Mouse (Mus musculus) ES-CJ7 (cell line): Measurements from ENCODE around the gene Pdss2.
"Not testable (repeated sequence)": the region's sequence is repeated elsewhere in the genome, so short reads cannot be mapped to it uniquely, and the experiment has no call there.

Experiments
- DNase-seq: peaks from one replicate; pipeline ENCODE4 v3.0.0; 2011; ENCODE audit warnings: low read depth, low spot score

Pdss2 gene

GRCm38 (mm10) chr10:43242215-43242614 is 20.9 kb downstream of the Pdss2 start:
- DNase-seq = no peak

DNA sequence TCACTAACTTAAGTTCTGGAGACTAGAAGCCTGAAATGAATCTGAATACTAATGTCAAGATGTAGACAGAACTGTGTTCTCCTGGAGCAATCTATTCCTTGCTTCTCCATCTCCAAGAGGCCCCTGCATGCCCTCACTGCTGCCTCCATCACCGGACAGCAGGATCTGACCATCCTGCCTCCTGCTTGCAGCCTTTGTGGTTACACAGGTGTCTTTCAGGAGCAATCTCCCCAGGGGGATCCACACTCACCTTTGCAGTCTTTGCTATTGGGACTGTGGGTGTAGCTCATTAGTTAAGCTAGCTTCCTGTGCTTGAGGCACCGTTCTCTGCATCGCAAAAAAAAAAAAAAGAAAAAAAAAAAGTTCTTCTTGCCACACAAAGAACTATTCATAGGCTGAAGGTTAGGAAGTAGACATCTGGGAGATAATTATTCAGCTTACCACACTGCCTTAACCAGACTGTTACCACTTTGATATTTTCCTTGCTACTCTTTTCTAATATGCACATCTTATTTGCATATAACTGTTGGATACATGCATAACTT is 23.0 kb downstream of the Pdss2 start:
- no peak for DNase-seq

DNA sequence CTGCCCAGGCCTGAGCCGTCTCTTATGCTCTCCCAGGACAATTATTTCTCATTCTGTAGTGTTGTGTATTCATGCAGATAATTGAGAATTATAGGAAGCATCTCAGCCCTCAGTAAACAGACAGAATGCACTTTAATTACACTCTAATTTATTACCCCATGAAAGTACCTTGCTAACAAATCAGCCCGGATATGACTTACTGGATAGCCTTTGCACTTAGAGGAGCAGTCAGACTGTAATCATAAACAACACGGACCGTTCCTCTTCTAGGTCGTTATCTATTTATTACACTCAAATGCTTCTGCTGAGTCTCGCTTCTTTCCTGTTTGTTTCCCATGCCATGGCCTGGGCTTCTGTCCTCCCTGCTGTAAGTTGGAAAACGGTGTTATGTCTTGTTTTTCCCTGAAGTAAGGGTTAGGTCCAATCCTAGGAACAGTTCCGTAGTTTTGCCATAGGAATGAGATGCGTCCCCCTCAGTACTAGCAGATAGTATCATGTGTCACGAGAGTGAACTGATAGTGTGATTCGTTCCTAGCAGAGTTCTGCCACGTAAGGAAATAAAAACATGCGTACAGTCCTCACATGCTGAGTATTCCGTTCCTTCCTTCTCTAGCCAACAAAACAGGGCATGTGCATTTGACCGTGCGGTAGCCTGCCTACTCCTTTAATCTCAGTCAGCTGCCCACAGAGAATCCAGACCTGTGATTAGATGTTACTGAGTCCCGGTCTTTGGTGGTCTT is 24.3 kb downstream of the Pdss2 start:
- no peak for DNase-seq

DNA sequence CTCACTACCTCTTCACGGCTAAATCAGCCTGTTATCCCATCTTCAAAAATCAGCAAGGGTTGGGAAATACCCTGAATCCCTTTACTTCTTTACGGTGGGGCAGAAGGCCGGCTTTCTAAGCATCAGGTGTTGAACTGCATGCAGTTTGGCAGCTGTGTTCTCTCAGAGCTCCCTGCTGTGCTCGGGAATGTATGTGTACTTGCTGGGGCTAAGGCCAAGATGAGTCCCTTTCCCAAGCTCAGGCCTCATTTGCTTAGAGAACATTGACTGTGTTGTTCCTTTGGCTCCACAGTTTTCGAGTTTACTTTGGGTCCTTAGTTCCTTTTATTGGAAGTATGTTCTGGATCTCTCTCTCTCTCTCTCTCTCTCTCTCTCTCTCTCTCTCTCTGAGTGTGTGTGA is 26.7 kb downstream of the Pdss2 start:
- peak; percentile 21 for DNase-seq

- no peak for DNase-seq
These were observed 31.0 kb downstream of the Pdss2 start for GRCm38 (mm10) chr10:43252324-43252723.

DNA sequence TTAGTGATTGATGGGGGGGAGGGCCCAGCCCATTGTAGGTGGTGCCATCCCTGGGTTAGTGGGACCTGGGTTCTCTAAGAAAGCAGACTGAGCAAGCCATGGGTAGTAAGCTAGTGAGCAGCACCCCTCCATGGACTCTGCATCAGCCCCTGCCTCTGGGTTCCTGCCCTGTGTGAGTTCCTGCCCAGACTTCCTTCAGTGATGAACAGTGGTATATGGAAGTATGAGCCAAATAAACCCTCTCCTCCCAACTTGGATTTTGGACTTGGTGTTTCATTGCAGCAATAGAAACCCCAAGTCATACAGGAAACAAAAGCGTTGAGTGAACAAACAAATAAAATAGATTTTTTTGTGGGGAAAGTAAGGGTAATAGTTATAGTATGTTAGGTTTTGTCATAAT is 35.7 kb downstream of the Pdss2 start:
- not testable (repeated sequence) for DNase-seq

DNA sequence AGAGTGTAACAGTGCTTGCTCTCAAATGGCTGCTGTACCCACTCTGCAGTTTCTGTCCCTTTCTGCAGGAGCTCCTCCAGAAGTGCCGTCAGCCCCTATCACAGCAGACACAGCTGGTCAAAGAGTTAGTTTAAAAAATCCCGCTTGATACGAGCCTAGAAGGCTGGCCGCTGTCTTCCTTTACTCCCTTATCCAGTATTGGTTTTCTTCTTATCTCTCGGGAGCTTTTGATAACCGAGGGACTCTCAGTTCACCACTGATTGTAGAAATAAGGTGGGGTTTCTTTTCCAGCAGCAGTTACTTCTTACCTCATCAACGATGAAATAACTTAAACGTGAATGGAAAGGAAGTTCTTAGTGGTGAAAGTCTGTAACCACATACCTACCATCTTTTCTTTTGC is 36.2 kb downstream of the Pdss2 start:
- not testable (repeated sequence) for DNase-seq

- no peak for DNase-seq
These were observed 50.0 kb downstream of the Pdss2 start for GRCm38 (mm10) chr10:43271318-43271717.

DNA sequence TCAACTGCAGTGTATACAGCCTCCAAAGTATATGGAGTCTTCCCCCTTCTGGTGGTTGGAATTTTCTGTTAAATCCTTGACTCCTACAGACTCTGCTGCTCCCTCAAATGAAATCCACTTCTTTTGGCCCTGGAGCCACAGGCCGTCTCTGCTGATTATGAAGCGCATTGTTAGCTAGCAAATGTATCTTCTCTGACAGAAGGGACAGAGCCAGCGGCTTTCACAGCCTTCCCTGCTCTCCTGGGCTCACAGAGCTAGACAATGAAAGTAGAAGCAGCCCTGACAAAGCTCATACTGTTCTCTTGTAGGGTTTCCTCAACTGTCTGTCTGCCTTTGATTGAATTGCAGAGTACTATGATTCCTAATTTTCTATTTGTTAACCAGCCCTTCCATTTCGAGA is 51.1 kb downstream of the Pdss2 start:
- no peak for DNase-seq

- no peak for DNase-seq
These were observed 51.8 kb downstream of the Pdss2 start for GRCm38 (mm10) chr10:43273057-43273456.

DNA sequence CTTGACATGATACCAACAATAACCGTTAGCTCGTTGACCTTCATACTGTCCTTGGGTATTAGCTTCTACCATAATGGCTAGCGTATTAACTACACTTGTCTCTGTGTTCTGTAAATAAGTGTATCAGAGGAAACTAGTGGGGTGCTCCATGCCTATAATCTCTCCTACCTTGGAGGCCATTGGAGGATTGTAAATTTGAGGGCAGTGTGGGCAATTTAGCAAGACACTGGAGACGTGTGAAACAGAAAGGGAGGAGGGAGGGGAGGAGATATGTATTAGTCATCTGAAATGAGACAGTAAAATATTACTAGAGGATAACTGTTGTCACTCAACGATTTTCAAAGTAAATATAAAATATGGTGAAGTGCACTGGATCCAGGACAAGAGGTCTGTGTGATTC is 54.2 kb downstream of the Pdss2 start:
- no peak for DNase-seq

DNA sequence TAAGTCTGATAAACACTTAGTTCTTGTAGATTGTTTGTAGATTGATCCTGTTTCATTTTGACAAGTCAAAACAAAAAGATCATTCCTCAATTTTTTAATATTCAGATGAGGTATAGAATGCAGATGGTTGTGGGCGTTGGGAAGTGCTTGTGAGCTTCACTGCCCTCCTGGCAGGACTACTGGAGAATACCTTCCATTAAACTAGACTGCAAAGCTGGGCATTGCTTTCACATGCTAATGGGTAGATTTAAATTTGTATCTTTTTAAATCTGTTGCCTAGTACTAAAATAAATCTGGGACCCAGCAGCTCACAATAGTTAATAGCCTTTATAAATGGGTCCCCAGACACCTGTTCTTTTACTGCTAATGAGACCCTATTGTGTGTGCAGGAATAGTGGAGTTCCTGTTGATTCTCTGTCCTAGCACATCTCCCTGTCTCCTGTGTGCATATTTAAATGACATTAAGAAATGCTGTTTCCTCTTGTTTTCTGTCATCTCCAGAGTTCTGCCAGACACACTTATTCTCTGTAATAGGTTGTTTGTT is 54.9 kb downstream of the Pdss2 start:
- DNase-seq = peak; percentile 14

DNA sequence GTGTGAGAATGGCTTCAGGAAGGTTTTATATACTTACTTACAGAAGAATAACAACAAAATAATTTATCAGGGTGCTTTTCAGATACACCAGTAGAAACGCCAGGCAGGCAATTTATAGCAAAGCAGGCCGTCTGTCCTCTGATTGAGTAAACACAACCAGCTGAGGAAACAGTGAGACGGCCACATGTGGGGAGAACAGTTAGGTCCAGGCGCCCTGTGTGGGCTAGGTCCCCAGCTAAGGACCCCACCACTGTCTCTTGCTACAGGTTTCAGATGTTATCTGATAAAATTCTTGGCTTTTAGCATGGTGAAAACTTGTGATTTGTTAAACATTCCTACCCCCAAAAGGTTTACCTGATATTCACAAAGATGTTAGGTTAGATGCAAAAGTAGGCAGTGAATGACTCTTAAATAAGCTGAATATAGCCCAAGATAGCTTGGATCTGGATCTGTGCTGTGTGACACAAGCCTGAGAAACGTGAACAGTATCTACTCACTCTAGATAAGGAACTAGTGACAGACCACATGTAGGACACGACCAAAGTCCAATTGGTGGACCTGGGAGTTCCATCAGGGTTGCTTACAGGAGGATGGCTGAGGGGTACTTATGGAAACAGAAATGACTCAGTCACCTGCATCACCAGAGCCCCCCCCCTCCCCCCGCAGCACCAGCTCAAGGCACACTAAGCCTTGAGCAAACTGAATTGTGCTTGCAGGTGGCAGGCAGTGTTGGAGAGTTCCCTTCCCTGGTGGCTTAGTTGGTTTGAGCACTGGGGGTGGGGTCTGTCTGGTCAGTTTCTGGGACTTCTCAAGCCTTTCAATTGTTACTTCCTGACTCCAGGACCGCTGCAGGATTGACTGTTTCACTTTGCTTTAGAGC is 56.2 kb downstream of the Pdss2 start:
- DNase-seq = no peak

GRCm38 (mm10) chr10:43279637-43280288 is 58.5 kb downstream of the Pdss2 start:
- DNase-seq = no peak

GRCm38 (mm10) chr10:43285541-43285940 is 64.3 kb downstream of the Pdss2 start:
- no peak for DNase-seq

DNA sequence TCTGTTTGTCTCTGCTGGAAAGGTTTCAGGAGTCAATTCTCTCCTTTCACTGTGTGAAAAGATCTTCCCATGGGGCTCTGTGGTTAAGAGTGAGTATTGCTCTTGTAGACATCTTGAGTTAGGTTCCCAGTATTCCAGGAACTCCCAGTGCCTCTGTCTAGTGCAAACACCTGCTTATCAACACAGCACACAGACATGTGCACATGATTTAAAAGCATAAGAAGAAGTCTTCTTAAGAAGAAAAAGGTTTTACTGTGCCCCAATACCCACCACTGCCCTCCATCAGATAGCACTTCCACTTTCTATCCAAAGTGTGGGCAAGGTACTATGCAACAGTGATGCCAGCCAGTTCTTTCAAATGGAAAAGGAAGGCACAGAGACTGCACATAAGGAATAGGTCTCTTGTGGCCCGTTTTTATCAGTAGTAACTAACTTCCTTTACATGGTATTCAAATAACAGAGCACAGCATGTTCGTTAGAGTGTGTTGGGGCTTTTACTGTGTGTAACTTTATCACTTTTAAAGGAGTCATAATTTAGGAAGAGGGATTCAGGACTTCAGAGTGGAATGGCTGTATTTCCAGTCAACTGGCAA is 69.4 kb downstream of the Pdss2 start:
- DNase-seq = no peak

DNA sequence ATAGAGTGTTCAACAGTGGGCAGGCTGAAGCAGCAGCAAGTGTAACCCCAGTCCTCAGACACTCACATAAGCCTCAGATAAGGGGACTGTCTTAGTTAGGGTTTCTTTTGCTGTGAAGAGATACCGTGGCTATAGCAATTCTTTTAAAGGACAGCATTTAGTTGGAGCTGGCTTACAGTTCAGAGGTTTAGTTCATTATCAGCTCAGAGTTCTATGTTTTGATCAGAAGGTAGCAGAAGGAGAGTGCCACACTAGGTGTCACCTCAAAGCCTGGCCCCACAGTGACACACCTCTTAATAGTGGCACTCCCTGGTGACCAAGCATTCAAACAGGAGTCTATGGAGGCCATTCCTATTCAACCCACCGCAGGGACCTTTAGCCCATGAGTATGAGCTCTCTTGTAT is 70.0 kb downstream of the Pdss2 start:
- DNase-seq = no peak

GRCm38 (mm10) chr10:43292454-43292853 is 71.2 kb downstream of the Pdss2 start:
- peak; percentile 64 for DNase-seq

DNA sequence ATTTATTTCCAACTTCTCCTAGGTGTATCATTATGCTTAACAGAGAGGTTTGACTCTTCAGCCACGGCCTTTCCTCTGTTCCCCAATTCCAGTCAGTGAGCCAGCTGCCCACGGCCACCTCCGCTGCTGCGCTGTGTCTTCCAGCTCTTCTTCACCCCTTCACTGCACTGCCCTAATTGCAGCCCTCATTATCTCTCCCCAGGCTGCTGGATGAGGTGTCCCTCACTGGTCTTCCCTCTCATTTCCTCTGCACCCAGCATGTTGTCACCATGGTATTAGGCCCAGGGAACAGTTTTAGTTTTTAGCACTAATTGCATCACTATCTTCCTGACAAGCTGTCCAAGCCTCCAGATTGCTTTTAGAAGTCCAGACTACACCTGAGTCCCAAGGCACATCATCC is 73.0 kb downstream of the Pdss2 start:
- no peak for DNase-seq

DNA sequence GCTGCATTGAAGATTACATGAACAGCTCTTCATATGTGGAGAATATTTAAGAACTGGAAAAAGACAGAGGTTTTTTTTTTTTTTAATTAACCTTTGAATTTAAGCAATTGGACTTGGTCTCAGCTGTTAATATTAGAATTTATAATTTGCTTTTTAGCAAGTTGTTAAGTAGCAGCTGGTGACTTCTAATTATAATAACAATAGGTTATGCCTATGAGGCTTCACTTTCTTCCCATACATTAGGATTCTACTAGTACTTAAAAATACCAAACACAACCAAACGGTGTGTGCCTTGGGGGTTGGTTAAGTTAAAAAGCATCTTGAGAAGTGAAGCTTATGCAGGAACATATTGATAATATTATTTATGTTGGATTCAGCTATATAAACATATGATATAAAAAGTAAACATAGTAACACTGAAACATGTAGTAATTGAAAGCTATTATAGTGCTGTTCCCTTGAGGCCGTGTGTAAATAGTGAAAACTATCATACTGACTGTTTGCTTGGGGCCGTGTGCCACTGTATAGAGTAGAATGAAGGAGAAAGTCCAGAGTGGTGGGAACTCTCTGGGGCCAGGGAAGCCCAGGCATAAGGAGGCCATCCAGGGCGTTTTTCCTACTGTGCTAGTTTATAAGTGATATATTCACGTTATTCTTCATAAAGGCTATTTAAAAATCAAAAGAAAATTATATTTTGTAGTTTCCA is 87.0 kb downstream of the Pdss2 start:
- no peak for DNase-seq
